Mouse (Mus musculus) erythroblast, embryonic 14.5 days (primary cell): ENCODE data around the gene Dars. TPM values are rescaled to one million over a fixed set of nuclear protein-coding genes. Genes with fewer than 3 reads are reported as not detected.
"Not testable (repeated sequence)": the region's sequence is repeated elsewhere in the genome, so short reads cannot be mapped to it uniquely, and the experiment has no call there.

Experiments
- H3K27me3 ChIP-seq: 2 replicates; pipeline ENCODE4 v1.6.1; 2012; ENCODE audit warnings: inconsistent platforms; ENCODE audit not compliant: control insufficient read depth
- H3K36me3 ChIP-seq: 2 replicates; pipeline ENCODE4 v1.6.1; 2012; ENCODE audit warnings: mild to moderate bottlenecking, inconsistent platforms; ENCODE audit not compliant: control insufficient read depth
- H3K4me1 ChIP-seq: 2 replicates; pipeline ENCODE4 v1.6.1; 2012; ENCODE audit warnings: inconsistent platforms; ENCODE audit not compliant: control insufficient read depth
- H3K4me3 ChIP-seq: replicated peaks from 2 replicates; pipeline ENCODE3; 2012; ENCODE audit warnings: moderate library complexity, mild to moderate bottlenecking, inconsistent platforms
- H3K9me3 ChIP-seq: 2 replicates; pipeline ENCODE4 v1.6.1; 2012; ENCODE audit warnings: low read length, inconsistent platforms, mixed read lengths; ENCODE audit not compliant: control insufficient read depth
- GATA1 ChIP-seq: IDR thresholded peaks from 2 replicates; pipeline ENCODE4 v1.6.1; 2012; ENCODE audit warnings: low read length, inconsistent platforms, mixed read lengths
- TAL1 ChIP-seq: IDR thresholded peaks from 3 replicates; pipeline ENCODE4 v1.6.1; 2012; ENCODE audit warnings: low read length, inconsistent platforms, mixed read lengths
- polyA plus RNA-seq: library from polyadenylated mRNA; stranded (reverse); fragments of >175 nt; gene quantifications from 2 replicates; pipeline ENCODE4 v1.2.3, GENCODE M21; 2012

The Dars gene
- polyA plus RNA-seq, 1 experiment: 4.9 TPM

DNA sequence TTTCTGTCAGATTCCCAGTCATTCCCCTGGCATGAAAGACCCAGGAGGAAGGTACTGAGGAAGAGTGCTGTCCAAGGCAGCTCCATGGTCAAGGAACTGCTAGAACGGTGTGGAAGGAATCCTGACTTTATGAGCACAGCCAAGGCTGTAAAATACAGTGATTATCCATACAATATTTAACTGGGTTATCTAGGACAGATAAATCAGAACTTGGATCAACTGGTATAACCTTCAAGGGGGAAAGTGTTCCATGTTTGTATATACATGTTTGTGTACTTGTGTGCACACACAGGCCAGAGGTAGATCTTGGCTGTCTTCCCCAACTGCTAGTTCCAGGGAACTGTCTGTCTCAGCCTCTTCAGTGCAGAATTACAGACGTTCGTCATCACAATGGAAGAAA is 89.0 kb downstream of the Dars start, which contains the start of gene Lct:
Lct (minus strand) TSS at position 101 of the 400 bp plus-strand sequence.
- no peaks in the 10 kb centered on the region for H3K9me3 ChIP-seq
- peaks cover 85% of the 10 kb centered on the region for H3K36me3 ChIP-seq
- H3K4me3 ChIP-seq: no peak within 1 kb of the TSS
- no peaks in the 10 kb centered on the region for H3K27me3 ChIP-seq
- peaks cover 13% of the 10 kb centered on the region for H3K4me1 ChIP-seq
- TF ChIP-seq GATA1 (no peak), TAL1 (no peak)

DNA sequence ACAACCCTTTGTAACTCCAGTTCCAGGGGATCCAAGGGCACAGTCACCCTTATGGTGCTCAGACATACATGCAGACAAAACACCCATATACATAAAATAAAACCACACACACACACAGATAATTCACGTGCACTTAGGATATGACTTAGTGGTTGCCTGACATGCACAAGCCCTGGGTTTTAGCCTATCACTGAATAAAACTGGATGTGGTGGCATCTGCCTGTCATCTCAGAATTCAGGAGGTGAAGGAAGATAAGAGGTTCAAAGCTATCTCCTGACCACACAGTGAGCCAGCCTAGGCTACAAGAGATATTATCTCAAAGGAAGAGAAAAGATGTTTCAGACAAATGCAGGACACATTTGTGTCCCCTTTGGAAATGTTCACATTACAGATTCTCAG is 90.0 kb downstream of the Dars start:
- Histone ChIP-seq H3K9me3 (no peaks in the 10 kb centered on the region), H3K27me3 (no peaks in the 10 kb centered on the region), H3K4me1 (peaks cover 15% of the 10 kb centered on the region), H3K36me3 (peaks cover 74% of the 10 kb centered on the region), H3K4me3 (no peak overlapping the region)
- TF ChIP-seq TAL1 (no peak), GATA1 (no peak)

DNA sequence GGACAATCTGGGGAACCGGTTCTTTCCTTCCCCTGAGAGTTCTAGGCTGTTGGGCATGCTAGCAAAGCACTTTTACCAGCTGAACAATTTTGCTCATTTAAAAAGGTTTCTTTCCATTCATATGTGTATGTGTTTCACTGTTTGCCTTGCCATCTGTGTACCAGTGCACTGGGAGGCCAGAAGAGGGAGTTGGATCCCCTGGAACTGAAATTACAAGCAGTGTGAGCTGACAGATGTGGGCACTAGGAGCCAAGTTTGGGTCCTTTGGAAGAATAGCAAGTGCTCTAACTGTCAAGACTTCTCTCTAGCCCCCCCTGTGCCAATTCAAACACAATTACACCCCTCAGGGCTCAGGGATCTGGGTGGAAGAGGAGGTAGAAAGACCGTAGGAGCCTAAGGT is 92.4 kb downstream of the Dars start:
- Histone ChIP-seq H3K9me3 (no peaks in the 10 kb centered on the region), H3K4me3 (no peak overlapping the region), H3K27me3 (no peaks in the 10 kb centered on the region), H3K4me1 (peaks cover 15% of the 10 kb centered on the region), H3K36me3 (peaks cover 50% of the 10 kb centered on the region)
- TF ChIP-seq TAL1: no peak
- no peak for TF ChIP-seq GATA1

DNA sequence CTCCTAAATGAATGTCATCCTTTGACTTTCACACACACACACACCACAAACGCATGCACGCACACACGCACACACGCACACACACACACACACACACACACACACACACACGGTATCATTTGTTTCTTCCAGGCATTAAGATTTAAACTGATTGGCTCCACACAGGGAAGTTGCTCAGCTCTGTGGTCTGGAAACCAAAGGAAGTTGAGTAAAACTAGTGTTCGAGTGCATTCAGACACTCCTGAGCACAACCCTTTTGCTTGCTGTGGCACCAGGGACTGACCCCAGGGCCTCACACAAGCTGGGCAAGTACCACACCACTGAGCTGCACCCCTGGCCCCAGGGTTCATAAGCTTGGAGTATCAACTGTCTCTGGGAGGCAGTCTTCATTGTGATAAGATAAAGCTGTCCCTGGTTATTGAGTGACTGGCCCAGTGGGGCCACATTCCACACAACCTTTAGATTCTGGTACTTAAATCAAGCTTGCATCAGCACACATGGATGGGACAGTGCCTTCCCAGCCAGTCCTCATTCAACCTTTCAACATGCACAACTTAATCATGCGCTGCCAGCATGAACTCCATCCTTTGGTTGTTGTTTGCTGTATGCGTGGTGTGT is 94.0 kb downstream of the Dars start:
- no peaks in the 10 kb centered on the region for H3K9me3 ChIP-seq
- no peaks in the 10 kb centered on the region for H3K27me3 ChIP-seq
- TF ChIP-seq GATA1 (no peak), TAL1 (no peak)
- H3K36me3 ChIP-seq: peaks cover 34% of the 10 kb centered on the region
- peaks cover 15% of the 10 kb centered on the region for H3K4me1 ChIP-seq
- H3K4me3 ChIP-seq: no peak overlapping the region

DNA sequence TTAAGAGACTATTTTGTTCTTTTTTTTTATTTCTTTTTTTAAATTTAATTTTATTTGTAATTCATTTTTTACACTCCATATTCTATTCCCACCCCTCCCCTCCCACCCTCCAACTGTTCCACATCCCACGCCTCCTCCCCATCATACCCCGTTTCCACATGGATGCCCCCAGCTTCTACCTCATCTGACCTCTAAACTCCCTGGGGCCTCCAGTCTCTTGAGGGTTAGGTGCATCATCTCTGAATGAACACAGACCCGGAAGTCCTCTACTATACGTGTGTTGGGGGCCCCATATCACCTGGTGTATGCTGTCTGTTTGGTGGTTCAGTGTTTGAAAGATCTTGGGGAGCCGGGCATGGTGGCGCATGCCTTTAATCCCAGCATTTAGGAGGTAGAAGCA is 97.9 kb downstream of the Dars start:
- not testable (repeated sequence) for H3K4me3 ChIP-seq, H3K4me1 ChIP-seq, H3K36me3 ChIP-seq, H3K27me3 ChIP-seq, H3K9me3 ChIP-seq

DNA sequence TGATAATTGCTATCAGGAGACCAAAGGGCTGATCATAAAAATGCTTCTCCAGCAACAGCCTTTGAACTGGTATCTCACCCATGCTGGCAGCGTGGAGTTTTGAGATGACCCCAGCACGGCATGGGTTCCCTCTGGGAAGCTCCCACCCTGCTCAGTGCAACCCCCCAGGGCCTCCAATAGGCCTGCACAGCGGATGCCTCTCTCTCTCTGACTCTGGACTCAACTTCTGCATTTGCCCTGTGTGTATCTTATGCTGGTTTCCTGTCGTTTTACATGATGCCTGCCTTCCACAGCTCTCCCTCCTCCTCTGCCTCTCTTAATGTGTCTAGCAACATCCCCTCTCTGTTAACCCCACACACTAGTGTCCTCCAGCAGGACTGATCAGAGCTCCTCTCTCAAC is 102.5 kb downstream of the Dars start:
- TF ChIP-seq GATA1 (no peak), TAL1 (no peak)

More for the DNA sequence above, 102.5 kb downstream of the Dars start:
- H3K36me3 ChIP-seq: no peaks in the 10 kb centered on the region
- H3K4me1 ChIP-seq: no peaks in the 10 kb centered on the region
- no peaks in the 10 kb centered on the region for H3K27me3 ChIP-seq
- no peak overlapping the region for H3K4me3 ChIP-seq
- H3K9me3 ChIP-seq: peaks cover 3% of the 10 kb centered on the region; the same call in 1 of the 2 replicates

Other genes starting within 250 kb of the Dars start
- 1.3 and 1.6 TPM in 2 replicates for gene Ubxn4, start 173.4 kb downstream of the Dars start, polyA plus RNA-seq
- not detected in 2 replicates for gene Lct, start 89.0 kb downstream of the Dars start, polyA plus RNA-seq
- gene Mcm6, start 57.7 kb downstream of the Dars start, polyA plus RNA-seq: 3.2 and 3.9 TPM in 2 replicates
- gene Cxcr4, start 174.9 kb upstream of the Dars start, polyA plus RNA-seq: not detected in 2 replicates